Mouse (Mus musculus) thymus, adult 2 months (tissue): ENCODE measurements around the gene Rapgef5.

Experiments
- CTCF ChIP-seq: fragments of 200-500 bp; IDR thresholded peaks from 2 replicates; pipeline ENCODE4 v1.5.1; 2012; ENCODE audit warnings: mild to moderate bottlenecking, control low read depth, low read length, moderate library complexity, borderline replicate concordance; ENCODE audit not compliant: control insufficient read depth, poor library complexity, insufficient read depth; ENCODE audit errors: extremely low read depth
- POLR2A ChIP-seq: fragments of 200-500 bp; IDR thresholded peaks from 2 replicates; pipeline ENCODE4 v1.6.1; 2012; ENCODE audit warnings: mild to moderate bottlenecking, low read length, control low read depth, moderate library complexity; ENCODE audit not compliant: control insufficient read depth, poor library complexity, insufficient read depth; ENCODE audit errors: extremely low read depth

DNA sequence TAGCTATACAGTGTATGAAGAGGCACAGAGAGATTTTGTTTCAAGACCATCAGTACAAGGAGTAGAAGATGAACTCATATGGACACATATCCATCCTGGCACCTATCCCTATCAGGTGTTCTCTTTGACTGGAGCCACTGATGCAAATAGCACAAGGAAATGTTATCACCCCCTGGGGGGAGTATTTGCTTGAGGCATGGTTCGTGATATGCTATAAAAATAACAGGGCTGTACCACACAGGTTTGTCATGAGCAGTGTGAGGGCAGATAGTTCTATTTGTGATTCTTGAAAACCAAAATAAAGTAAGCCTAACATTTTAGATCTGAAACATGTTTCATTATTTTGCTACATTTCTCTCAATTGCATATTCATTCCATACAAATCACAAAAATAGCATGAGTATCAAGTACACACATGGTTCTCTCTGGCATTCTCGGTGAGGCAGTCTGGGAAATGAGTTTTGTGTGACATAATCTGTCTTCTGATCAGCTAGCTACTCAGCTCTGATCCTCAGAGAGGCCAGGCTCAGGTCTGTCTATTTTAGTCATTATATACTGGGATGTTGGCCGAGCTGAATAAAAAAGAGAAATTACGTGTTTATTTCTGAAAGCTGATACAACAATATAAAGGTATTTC lies 12.3 kb downstream of the Rapgef5 start:
- TF ChIP-seq CTCF, result no peak
- no peak for TF ChIP-seq POLR2A
